Mouse (Mus musculus) C2C12 (cell line): ENCODE measurements around the gene Aldh3b3. TPM values are rescaled to one million over a fixed set of nuclear protein-coding genes. Genes with fewer than 3 reads are reported as not detected.

ENCODE experiments used
- H3K27me3 ChIP-seq: one replicate; pipeline ENCODE4 v1.6.1; 2011; ENCODE audit not compliant: control insufficient read depth, insufficient read depth, insufficient read length
- H3K36me3 ChIP-seq: one replicate; pipeline ENCODE4 v1.6.1; 2011; ENCODE audit not compliant: control insufficient read depth, insufficient read depth
- H3K4me3 ChIP-seq: one replicate; pipeline ENCODE4 v1.5.1; 2011; ENCODE audit warnings: mild to moderate bottlenecking, control low read depth; ENCODE audit not compliant: poor library complexity, insufficient read depth, severe bottlenecking
- H3K79me2 ChIP-seq: one replicate; pipeline ENCODE4 v1.6.1; 2011; ENCODE audit not compliant: control insufficient read depth, insufficient read depth
- H3K79me3 ChIP-seq: one replicate; pipeline ENCODE4 v1.6.1; 2011; ENCODE audit warnings: low read depth, control low read depth
- H3ac ChIP-seq: one replicate; pipeline ENCODE3; 2011; ENCODE audit warnings: low read depth; ENCODE audit not compliant: control insufficient read depth, insufficient read length
- CEBPB ChIP-seq: IDR thresholded peaks from one replicate; pipeline ENCODE4 v1.6.1; 2011; ENCODE audit warnings: low read depth, mild to moderate bottlenecking, control low read depth, moderate library complexity
- CTCF ChIP-seq: IDR thresholded peaks from one replicate; pipeline ENCODE4 v1.5.1; 2011; ENCODE audit not compliant: control insufficient read depth, insufficient read depth, insufficient read length
- FOSL1 ChIP-seq: IDR thresholded peaks from one replicate; pipeline ENCODE4 v1.8.0; 2011; ENCODE audit warnings: mild to moderate bottlenecking, low read length; ENCODE audit not compliant: poor library complexity, insufficient read depth, severe bottlenecking
- MAX ChIP-seq: IDR thresholded peaks from one replicate; pipeline ENCODE4 v1.6.1; 2011; ENCODE audit warnings: mild to moderate bottlenecking, control low read depth
- MYOD1 ChIP-seq: IDR thresholded peaks from one replicate; pipeline ENCODE4 v1.6.1; 2011; ENCODE audit warnings: low read depth; ENCODE audit not compliant: control insufficient read depth, insufficient read length
- MYOG ChIP-seq: IDR thresholded peaks from one replicate; pipeline ENCODE4 v1.6.1; 2011; ENCODE audit not compliant: control insufficient read depth, insufficient read length; ENCODE audit errors: extremely low read depth
- USF1 ChIP-seq: IDR thresholded peaks from one replicate; pipeline ENCODE4 v1.6.1; 2011; ENCODE audit warnings: low read depth, mild to moderate bottlenecking, control low read depth, moderate library complexity
- polyA plus RNA-seq: library from polyadenylated mRNA; unstranded; fragments of >200 nt; fragmentation: generic; extraction: Trizol; gene quantifications from one replicate; pipeline ENCODE4 v1.2.1, GENCODE M21; 2012; ENCODE audit warnings: missing spikeins

Aldh3b3 gene
- polyA plus RNA-seq, 1 experiment, result not detected

GRCm38 (mm10) chr19:4011086-4011485 lies 52.6 kb downstream of the Aldh3b3 start:
- no peak overlapping the region for H3K4me3 ChIP-seq
- peaks cover 15% of the 10 kb centered on the region for H3K79me2 ChIP-seq
- peaks cover 8% of the 10 kb centered on the region for H3K79me3 ChIP-seq
- no peak overlapping the region for H3ac ChIP-seq
- H3K27me3 ChIP-seq, result no peaks in the 10 kb centered on the region
- peaks cover 45% of the 10 kb centered on the region for H3K36me3 ChIP-seq
- TF ChIP-seq MAX, result no peak
- no peak for TF ChIP-seq CEBPB
- no peak for TF ChIP-seq FOSL1

DNA sequence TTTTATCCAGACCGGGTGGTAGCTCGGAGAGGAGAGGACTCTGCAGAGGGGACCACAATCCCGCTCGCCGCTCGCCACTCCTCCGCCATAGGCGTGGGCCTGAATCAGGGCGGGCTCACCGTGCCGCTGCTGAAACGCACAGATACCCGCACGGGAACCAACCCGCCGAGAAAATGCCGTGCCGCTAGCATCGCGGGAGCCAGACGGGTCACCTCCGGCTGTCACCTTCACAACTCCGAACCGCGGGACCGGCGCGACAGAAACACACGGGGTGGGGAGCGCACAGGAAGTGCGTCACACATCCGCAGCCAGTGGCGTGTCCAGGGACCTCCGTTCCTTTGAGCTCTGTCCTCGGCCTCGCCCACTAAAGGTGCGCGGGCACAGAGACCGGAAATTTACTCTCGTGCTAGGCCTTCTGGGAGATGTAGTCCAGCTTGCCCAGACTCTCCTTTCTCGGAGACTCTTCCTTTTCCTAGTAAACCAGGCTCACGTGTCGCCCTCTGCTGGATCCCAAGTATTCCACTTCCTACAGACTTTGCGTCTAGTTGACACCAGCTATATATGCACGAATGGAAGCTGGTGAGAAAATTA lies 54.1 kb downstream of the Aldh3b3 start, which contains the start of gene Ndufv1:
Ndufv1 (minus strand) TSS at position 375 of the 591 bp plus-strand sequence.
- Histone ChIP-seq H3K79me2 (peaks cover 15% of the 10 kb centered on the region), H3K4me3 (peak within 1 kb of the TSS; percentile 97), H3K36me3 (peaks cover 33% of the 10 kb centered on the region), H3K79me3 (peaks cover 8% of the 10 kb centered on the region), H3ac (peak within 1 kb of the TSS; percentile 91), H3K27me3 (no peaks in the 10 kb centered on the region)
- TF ChIP-seq USF1 (peak; percentile 53), MYOD1 (no peak), FOSL1 (no peak), CEBPB (no peak), MYOG (no peak), CTCF (peak; percentile 70), MAX (peak; percentile 66)

DNA sequence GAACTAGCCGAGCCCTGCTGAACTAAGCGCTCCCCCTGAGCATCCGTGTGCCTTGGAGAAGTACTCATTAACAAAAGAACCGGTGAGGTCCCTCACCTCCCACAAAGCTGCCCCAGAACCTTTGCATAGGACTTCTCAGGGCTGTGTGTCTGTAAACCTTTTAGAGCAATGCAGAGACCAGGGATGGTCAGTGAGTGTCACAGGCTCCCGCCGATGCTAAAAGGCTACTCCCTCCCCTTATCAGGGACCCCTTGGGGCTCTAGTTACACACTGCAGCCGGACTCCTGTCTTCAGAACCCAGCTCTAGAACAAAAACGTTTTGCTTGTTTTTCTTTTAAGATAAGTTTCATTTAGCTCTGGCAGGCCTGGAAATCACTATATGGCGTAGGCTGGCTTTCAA lies 54.6 kb downstream of the Aldh3b3 start:
- peaks cover 15% of the 10 kb centered on the region for H3K79me2 ChIP-seq
- H3K79me3 ChIP-seq, result peaks cover 8% of the 10 kb centered on the region
- TF ChIP-seq MAX (no peak), MYOD1 (no peak), FOSL1 (no peak), CTCF (no peak), USF1 (no peak), MYOG (no peak), CEBPB (no peak)
- H3ac ChIP-seq, result peak overlapping the region; percentile 55
- peaks cover 27% of the 10 kb centered on the region for H3K36me3 ChIP-seq
- H3K4me3 ChIP-seq, result no peak overlapping the region
- H3K27me3 ChIP-seq, result no peaks in the 10 kb centered on the region

DNA sequence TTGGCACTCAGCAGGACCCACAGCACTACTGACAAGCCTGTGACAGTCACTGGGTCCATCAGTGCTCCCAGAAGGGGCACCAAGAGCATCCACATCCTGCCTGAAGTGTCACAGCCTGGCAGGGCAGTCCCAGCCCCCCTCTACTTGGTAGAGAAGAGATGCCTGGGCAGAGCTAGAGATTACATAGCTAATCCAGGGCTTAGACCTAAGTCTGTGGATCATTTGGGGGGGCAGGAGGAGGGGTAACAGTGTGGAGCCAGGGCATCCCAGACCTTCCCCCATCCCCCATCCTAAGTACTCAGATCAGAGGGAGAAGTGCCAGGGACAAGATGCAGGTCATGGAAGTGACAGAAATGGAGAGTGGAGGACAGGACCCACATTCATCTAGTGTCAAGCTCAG lies 56.4 kb downstream of the Aldh3b3 start:
- no peak overlapping the region for H3K4me3 ChIP-seq
- H3K36me3 ChIP-seq, result peaks cover 13% of the 10 kb centered on the region
- TF ChIP-seq CTCF, result no peak
- no peaks in the 10 kb centered on the region for H3K27me3 ChIP-seq
- no peak overlapping the region for H3ac ChIP-seq
- peaks cover 8% of the 10 kb centered on the region for H3K79me3 ChIP-seq
- H3K79me2 ChIP-seq, result peaks cover 15% of the 10 kb centered on the region

DNA sequence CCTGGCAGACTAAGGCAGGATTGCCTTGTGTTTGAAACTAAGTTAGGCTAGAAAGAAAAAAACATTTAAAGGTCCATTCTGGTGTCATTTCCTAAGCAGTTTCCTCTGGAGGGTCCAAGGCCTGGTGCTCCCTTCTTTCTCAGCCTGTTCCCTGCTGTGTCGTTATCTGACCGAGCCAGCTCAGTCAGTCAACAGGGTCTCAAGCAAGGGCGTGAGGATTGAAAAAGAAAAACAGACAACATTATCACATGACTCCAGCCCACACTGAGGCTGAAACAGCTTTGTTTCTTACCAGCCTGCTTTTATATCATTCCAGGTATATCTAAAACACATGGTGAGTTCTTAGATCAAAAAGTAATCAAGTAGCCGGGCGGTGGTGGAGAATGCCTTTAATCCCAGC lies 57.2 kb downstream of the Aldh3b3 start:
- Histone ChIP-seq H3ac (no peak overlapping the region), H3K36me3 (peaks cover 7% of the 10 kb centered on the region), H3K79me2 (peaks cover 15% of the 10 kb centered on the region), H3K4me3 (no peak overlapping the region), H3K79me3 (peaks cover 8% of the 10 kb centered on the region), H3K27me3 (no peaks in the 10 kb centered on the region)
- TF ChIP-seq USF1 (no peak), MYOD1 (no peak), CEBPB (no peak), CTCF (no peak), FOSL1 (no peak), MYOG (no peak), MAX (no peak)

- H3K4me3 ChIP-seq, result no peak overlapping the region
- TF ChIP-seq CEBPB (no peak), CTCF (no peak), USF1 (no peak), MAX (no peak), MYOG (no peak), MYOD1 (no peak), FOSL1 (no peak)
- H3ac ChIP-seq, result no peak overlapping the region
Observed at GRCm38 (mm10) chr19:4017921-4018587, 59.6 kb downstream of the Aldh3b3 start.

More at GRCm38 (mm10) chr19:4017921-4018587, 59.6 kb downstream of the Aldh3b3 start:
- Histone ChIP-seq H3K36me3 (no peaks in the 10 kb centered on the region), H3K79me3 (no peaks in the 10 kb centered on the region), H3K79me2 (no peaks in the 10 kb centered on the region), H3K27me3 (no peaks in the 10 kb centered on the region)
